Mouse (Mus musculus) heart, postnatal 4 days (tissue): ENCODE measurements at regions not wholly inside any gene's neighbourhood (a gene's known extent, or its start where the extent isn't known, plus 50 kb on each side); places are given as distances from the start of the nearest gene placed in this dataset.
A peak's percentile ranks its signal among the peaks of the same experiment; 100 is the strongest.

ENCODE experiments used
- DNase-seq: peaks from one replicate; pipeline ENCODE4 v3.0.0; 2021

DNA sequence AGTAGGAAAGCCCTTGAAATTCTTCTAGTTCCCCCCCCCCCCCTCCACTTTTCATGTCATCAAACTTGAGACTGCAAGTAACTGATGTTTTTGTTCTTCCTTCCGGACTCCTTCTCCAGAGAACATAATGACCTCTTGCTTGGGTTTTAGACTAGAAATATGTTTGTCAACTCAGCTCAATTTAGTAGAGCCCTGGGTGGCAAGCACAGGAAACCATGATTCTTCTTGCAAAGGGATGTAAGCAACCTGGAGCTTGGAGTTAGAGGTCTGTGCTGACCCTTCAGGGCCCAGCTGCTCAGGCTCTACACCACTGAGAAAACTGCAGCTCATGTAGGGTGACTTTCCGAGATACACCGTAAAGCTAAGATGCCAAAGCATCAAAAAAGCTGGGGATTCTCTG lies 127.2 kb upstream of the Meis1 start:
- no peak for DNase-seq

GRCm38 (mm10) chr11:19151026-19151425 lies 132.2 kb upstream of the Meis1 start:
- DNase-seq: no peak

DNA sequence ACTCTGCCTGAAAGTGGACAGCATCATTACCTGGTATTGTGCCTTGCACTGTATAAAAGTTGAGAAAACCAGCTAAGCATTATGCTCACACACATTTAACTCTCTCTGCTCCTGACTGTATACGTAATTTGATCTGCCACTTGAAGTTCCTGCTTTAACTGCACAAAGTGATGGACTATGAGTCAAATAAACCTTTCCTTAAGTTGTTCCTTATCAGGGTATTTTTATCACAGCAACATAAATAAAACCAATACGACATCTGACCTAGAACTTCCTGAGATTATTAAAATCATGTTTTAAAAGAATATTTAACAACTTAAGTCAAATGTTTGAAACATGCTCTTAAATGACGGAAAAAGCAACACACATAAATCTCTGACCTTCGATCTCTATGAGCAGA lies 134.9 kb upstream of the Meis1 start:
- DNase-seq: no peak

GRCm38 (mm10) chr11:19154813-19155616 lies 136.2 kb upstream of the Meis1 start:
- no peak for DNase-seq

GRCm38 (mm10) chr11:19155617-19155983 lies 136.8 kb upstream of the Meis1 start:
- no peak for DNase-seq

DNA sequence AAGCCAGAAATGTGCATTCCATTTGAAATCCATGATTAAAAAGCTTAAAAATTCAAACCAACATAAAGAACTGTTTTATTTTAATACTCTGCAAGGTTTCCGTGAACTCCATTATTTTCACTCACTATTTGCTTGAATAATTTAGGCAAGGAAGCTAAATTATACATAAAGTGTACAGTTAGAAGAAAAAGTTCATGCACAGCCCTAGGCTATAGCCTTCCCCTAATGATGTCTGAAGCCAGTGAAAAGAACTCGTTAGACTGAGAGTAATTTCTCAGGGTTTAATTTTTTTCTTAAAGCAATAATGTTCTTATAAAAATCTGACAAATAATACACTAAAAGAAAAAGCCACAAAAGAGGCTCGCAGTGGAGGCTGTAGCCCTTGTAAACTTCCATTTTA lies 141.4 kb upstream of the Meis1 start:
- DNase-seq: no peak

- DNase-seq: no peak
Observed at GRCm38 (mm10) chr11:19160669-19161068, 141.9 kb upstream of the Meis1 start.

- no peak for DNase-seq
Observed at GRCm38 (mm10) chr11:19170938-19171337, 152.2 kb upstream of the Meis1 start.

DNA sequence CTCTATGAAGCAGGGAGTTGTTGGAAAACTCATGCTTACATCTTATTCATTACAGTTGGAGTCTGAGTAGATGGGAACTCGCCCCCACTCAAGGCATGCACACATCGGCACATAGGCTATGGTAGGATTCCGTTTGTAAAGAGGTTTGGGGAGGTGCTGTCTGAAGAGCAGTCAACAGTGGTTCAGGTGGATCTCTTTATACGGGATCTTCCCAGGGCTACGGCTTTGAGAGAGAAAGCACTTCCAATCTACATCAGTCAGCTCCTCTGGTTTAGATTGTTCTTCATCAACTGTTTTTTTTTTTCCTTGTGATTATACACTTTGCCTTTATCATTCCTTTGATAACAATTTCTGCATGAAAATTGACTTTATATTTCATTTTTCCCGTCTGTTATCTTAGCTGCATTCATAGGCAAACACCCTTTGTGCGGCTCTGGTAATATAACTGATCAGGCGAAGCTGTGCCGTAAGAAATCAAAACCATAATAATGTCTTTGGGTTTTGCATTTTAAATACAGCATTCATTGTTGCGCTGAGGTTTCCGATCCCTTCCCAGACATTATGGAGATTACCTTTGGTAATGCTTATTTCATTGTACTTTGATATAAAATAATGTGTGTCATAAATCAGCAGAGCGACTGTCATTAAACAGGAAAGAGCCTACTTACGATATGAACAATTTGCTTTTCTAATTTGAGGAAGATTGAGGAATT lies 155.7 kb upstream of the Meis1 start:
- no peak for DNase-seq

DNA sequence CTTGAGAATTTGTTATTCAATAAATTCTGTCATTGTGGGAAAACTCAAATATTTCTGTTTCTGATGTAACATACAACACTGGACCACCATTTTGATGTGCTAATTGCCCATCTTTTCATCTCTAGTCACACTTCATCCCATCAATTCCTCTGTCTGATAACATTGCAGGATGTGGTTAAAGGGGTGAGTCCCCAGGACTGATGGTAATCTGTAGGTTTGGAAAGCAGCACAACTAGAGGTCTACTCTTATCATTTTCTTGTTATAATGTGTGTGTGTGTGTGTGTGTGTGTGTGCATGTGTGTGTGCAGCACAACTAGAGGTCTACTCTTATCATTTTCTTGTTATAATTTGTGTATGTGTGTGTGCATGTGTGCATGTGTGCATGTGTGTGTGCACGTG lies 160.5 kb upstream of the Meis1 start:
- no peak for DNase-seq

- peak; percentile 49 for DNase-seq
Observed at GRCm38 (mm10) chr11:19189778-19190177, 171.0 kb upstream of the Meis1 start.

DNA sequence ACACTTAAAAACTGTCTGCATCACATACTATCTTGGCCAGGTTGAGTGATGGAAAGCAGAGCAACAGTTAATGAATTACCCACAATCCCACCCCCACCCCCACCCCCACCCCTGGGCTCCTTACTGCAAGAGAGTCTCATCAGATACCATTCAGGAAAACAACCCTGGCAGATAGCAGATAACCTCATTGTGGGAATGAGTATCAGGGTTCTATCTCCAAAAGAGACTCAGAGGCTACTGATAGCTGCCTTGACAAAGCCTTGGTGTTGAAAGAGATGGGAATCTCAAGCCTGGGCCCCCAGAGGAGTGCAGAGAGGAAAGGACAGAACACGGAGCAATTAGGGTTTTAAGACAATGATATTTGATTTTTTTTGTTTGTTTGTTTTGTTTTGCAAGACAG lies 175.7 kb upstream of the Meis1 start:
- DNase-seq: no peak

DNA sequence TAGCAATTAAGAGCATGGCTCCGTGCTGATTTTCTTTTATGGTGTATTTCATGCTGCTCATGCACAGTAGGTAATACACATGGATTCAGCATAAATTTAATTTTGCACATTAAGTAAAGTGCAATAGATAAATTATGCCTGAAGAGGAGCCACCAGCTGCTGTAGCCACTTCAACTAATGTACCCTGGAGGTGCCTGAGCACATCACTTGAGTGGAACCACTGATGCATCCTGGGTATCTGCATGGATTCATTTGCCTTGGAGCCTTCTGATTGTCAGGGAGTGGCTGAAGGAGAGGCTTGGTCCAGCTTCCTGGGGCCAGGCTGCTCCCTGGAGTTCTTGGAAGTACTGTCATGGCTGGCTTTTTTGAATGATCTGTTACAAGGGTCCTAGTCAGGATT lies 179.0 kb upstream of the Meis1 start:
- no peak for DNase-seq

DNA sequence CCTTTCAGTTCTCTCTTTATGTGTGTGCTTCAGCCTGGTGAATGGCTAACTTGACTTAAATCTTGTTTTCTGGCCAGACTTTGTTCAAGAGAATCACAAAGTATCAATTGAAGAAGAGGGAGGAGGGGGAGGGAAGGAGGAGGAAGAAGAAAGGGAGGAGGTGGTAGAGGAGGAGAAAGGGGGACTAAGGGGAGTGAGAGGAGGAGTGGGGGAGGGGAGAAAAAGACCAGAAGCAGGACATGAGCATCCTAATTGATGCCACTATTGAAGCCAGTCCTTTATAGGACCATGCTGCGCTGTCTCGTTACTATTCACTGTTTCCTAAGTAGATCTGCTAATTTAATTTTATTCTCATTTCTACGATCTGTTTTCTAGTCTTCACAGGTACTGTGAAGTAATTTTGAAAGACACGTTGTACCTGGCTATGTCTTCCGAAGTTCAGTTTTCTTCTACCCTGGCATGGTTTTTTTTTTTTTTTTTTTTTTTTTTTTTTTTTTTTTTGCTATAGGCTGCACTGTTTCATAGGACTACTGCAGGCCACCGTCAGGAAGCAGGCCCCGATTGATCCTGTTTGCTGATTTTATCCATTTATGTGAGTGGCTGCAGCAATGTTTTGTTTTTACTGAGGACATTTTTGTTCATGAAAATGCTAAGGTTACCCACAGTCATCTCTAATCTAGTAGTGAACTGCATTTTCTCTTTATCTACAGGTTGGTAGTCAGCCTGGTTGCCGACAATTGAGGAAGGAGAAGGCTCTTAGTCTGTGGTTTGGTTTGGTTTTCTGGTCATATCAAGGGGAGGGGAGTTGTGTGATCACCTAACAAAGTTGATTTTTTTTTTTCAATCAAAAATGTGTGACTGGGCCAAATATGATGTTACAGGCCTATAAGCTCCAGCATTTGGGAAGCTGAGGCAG lies 184.1 kb upstream of the Meis1 start:
- no peak for DNase-seq

- no peak for DNase-seq
Observed at GRCm38 (mm10) chr11:19203518-19203900, 184.7 kb upstream of the Meis1 start.

- peak; percentile 37 for DNase-seq
Observed at GRCm38 (mm10) chr11:19203968-19204367, 185.2 kb upstream of the Meis1 start.

- peak; percentile 18 for DNase-seq
Observed at GRCm38 (mm10) chr11:19204521-19204920, 185.7 kb upstream of the Meis1 start.

GRCm38 (mm10) chr11:19205174-19205573 lies 186.4 kb upstream of the Meis1 start:
- DNase-seq: no peak

DNA sequence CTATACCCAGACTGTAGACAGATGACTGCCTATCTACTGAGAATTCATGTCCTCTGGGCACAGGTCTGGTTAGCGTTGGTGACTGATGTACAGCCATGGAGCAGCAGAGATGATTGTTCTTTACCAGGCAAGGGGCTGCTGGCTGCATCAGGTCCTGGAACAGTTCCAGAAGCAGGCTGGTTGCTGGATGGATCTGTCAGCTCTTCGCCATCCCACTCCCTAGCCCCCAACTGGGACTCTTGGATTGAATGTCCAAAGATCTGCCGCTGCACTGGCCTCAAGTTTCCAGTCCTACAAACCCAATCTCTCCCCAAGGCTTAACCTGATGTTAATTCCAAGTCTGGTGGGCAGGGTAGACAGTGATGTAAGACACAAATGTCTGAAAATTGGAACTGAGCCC lies 200.7 kb upstream of the Meis1 start:
- DNase-seq: no peak

DNA sequence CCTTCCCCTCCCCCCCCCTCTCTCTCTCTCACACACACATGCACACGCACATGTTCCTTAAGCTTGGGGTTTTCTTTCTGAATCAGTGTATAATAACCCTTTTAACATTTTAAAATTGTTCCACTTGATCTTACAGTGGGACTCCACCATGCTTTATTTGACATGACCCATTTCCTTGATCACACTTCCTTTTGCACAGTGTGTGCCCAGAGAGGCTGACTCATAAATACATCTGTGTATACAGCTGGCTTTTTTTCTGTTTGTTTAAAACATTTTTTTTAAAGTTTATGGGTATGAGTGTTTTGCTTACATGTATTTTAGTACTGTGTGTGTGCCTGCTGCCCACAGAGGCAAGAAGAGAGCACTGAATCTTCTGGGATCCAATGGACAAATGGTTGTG lies 202.7 kb upstream of the Meis1 start:
- no peak for DNase-seq

GRCm38 (mm10) chr11:19226756-19227155 lies 208.0 kb upstream of the Meis1 start:
- DNase-seq: no peak

DNA sequence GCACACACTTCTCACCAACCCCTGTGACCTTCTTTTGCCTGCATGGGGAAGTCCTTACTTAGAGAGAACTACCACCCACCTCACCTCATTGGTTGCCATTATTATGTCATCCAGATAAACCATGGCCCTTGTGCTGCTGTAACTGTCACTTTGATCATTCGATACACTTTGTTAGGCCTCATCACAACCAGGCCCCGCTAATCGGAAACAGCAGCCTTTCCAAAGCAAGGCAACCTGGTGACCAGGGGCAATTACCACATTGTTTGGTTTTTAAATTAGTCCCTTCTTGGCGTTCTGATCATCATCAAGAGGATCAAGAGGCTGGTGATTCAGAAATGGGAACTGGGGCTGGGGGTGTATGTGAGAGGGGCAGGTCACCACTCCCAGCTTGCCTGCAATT lies 208.9 kb upstream of the Meis1 start:
- DNase-seq: no peak
